Mouse (Mus musculus): ENCODE data around the gene Olfr881. TPM values are rescaled to one million over a fixed set of nuclear protein-coding genes. Genes with fewer than 3 reads are reported as not detected.

Gene Olfr881
- polyA plus RNA-seq (2016; fragmentation: Nextera tagmentation; extraction: Ambion mirVana) = not detected in 2 replicates

DNA sequence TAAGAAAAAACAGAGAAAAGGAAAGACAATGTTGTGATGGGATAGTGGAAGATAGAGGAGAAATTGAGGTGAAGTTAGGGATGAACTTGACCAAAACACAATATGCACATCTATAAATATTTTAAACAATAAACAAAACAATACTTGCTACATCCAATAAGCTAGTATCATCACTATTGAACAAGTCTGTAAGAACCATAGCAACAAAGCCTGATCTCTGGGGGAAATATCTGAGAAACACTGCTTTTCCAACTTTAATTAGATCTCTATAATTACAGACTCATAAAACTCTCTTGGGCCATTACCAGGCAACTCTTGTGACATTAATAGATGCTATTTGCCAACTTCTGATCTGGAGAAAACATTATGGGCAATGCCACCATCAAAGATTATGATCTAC is at the start of gene Olfr881:
Gene Olfr881 (plus strand): TSS at position 301 of the 400 bp plus-strand sequence.
- no peak within 1 kb of the TSS for H3K27ac ChIP-seq
- no peak for ATAC-seq

DNA sequence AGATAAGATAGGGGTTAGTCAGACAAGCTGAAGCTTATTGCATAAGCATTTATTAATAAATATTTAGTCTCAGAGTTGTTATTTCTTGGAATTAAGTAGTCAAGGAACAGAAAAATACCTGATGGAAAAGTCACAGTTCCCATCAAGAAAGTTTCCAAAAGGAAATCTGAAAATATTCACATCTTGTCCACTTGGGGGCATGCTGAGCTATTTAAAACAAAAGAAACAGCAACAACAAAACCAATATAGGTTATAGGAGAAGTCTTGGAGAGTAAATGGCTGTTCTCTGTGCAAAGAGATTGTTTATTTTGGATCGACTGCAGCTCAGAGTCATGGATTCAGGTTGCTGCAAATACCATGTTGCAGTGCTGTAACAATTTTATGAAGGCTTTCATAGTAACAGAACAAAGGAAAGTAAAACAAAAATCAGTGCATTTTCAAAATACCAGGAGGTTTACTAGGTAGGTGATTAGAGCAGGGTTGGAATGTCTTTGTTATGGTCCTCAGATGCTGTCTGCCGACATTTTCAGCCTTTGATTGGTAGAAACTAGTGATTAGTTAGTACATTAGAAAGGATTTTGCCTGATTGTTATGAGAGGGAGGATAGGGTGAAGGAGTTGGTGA is 7.1 kb downstream of the Olfr881 start:
- Histone ChIP-seq H3K27ac (no peak overlapping the region), H3K27me3 (replicated peaks) (no peaks in the 10 kb centered on the region), H3K4me2 (no peak overlapping the region), H3K36me3 (no peaks in the 10 kb centered on the region), H3K9ac (no peak overlapping the region), H3K4me1 (no peaks in the 10 kb centered on the region), H3K9me3 (replicated peaks) (no peaks in the 10 kb centered on the region), H3K4me3 (no peak overlapping the region)
- no peak for ATAC-seq
- 20% methylated on average over 2 of the region's 2 CpGs for WGBS (ENCODE audit: insufficient replicate concordance)

More for the DNA sequence above, at the start of gene Olfr881:
- H3K36me3 ChIP-seq = no peaks in the 10 kb centered on the region
- no peak within 1 kb of the TSS for H3K9ac ChIP-seq
- H3K9me3 ChIP-seq (replicated peaks) = no peaks in the 10 kb centered on the region
- no peak within 1 kb of the TSS for H3K4me2 ChIP-seq
- H3K4me3 ChIP-seq = no peak within 1 kb of the TSS
- H3K27me3 ChIP-seq (replicated peaks) = no peaks in the 10 kb centered on the region
- no peaks in the 10 kb centered on the region for H3K4me1 ChIP-seq

GRCm38 (mm10) chr9:38000021-38000420 is 8.4 kb downstream of the Olfr881 start:
- H3K27ac ChIP-seq = no peak overlapping the region
- no peaks in the 10 kb centered on the region for H3K4me1 ChIP-seq
- WGBS (ENCODE audit: insufficient replicate concordance) = 27% methylated on average over 1 of the region's 1 CpGs
- ATAC-seq = no peak
- H3K4me3 ChIP-seq = no peak overlapping the region
- no peaks in the 10 kb centered on the region for H3K9me3 ChIP-seq (replicated peaks)
- H3K27me3 ChIP-seq (replicated peaks) = no peaks in the 10 kb centered on the region
- H3K36me3 ChIP-seq = no peaks in the 10 kb centered on the region
- H3K4me2 ChIP-seq = no peak overlapping the region
- H3K9ac ChIP-seq = no peak overlapping the region

DNA sequence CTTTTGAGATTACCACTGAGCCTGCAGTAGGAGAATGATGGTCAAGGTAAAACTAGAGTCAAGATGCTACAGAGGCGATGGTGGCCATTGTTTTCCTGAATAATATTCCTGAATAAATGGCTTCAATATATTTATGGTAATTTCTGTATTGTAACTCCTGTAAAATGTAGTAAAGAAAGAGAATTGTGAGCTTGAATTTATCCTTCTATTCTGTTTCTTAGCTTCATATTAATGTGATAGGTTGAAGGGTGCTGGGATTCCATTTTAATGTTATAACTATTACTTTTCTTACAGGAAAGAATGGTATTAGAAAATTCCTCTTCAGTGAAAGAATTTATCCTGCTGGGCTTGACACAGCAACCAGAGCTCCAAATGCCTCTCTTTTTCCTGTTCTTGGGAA is 33.9 kb downstream of the Olfr881 start, which contains the start of gene Olfr883:
Gene Olfr883 (plus strand): TSS at position 301 of the 400 bp plus-strand sequence.
- Histone ChIP-seq H3K9ac (no peak within 1 kb of the TSS), H3K27ac (no peak within 1 kb of the TSS), H3K4me1 (no peaks in the 10 kb centered on the region), H3K4me3 (no peak within 1 kb of the TSS), H3K36me3 (no peaks in the 10 kb centered on the region), H3K4me2 (no peak within 1 kb of the TSS), H3K27me3 (replicated peaks) (no peaks in the 10 kb centered on the region), H3K9me3 (replicated peaks) (no peaks in the 10 kb centered on the region)
- ATAC-seq = no peak
- 49% methylated on average over 1 of the region's 1 CpGs for WGBS (ENCODE audit: insufficient replicate concordance)

Other genes starting within 250 kb of the Olfr881 start
- not detected in 2 replicates for gene Olfr874, start 246.7 kb upstream of the Olfr881 start, polyA plus RNA-seq (2016; fragmentation: Nextera tagmentation; extraction: Ambion mirVana)
- not detected in 2 replicates for gene Olfr875, start 220.0 kb upstream of the Olfr881 start, polyA plus RNA-seq (2016; fragmentation: Nextera tagmentation; extraction: Ambion mirVana)
- not detected in 2 replicates for gene Olfr876, start 188.8 kb upstream of the Olfr881 start, polyA plus RNA-seq (2016; fragmentation: Nextera tagmentation; extraction: Ambion mirVana)
- gene Olfr877, start 137.6 kb upstream of the Olfr881 start, polyA plus RNA-seq (2016; fragmentation: Nextera tagmentation; extraction: Ambion mirVana) = not detected in 2 replicates
- not detected in 2 replicates for gene Olfr145, start 95.1 kb upstream of the Olfr881 start, polyA plus RNA-seq (2016; fragmentation: Nextera tagmentation; extraction: Ambion mirVana)
- not detected in 2 replicates for gene Olfr878, start 74.0 kb upstream of the Olfr881 start, polyA plus RNA-seq (2016; fragmentation: Nextera tagmentation; extraction: Ambion mirVana)
- not detected in 2 replicates for gene Olfr883, start 34.0 kb downstream of the Olfr881 start, polyA plus RNA-seq (2016; fragmentation: Nextera tagmentation; extraction: Ambion mirVana)
- not detected in 2 replicates for gene Olfr884, start 54.7 kb downstream of the Olfr881 start, polyA plus RNA-seq (2016; fragmentation: Nextera tagmentation; extraction: Ambion mirVana)
- gene Olfr885, start 69.5 kb downstream of the Olfr881 start, polyA plus RNA-seq (2016; fragmentation: Nextera tagmentation; extraction: Ambion mirVana) = not detected in 2 replicates
- not detected in 2 replicates for gene Olfr887, start 92.2 kb downstream of the Olfr881 start, polyA plus RNA-seq (2016; fragmentation: Nextera tagmentation; extraction: Ambion mirVana)
- not detected in 2 replicates for gene Olfr888, start 116.3 kb downstream of the Olfr881 start, polyA plus RNA-seq (2016; fragmentation: Nextera tagmentation; extraction: Ambion mirVana)
- gene Olfr889, start 123.4 kb downstream of the Olfr881 start, polyA plus RNA-seq (2016; fragmentation: Nextera tagmentation; extraction: Ambion mirVana) = 0.25 and 0.32 TPM in 2 replicates
- gene Olfr890, start 150.7 kb downstream of the Olfr881 start, polyA plus RNA-seq (2016; fragmentation: Nextera tagmentation; extraction: Ambion mirVana) = not detected in 2 replicates
- not detected in 2 replicates for gene Olfr891, start 189.0 kb downstream of the Olfr881 start, polyA plus RNA-seq (2016; fragmentation: Nextera tagmentation; extraction: Ambion mirVana)
- gene Olfr893, start 216.5 kb downstream of the Olfr881 start, polyA plus RNA-seq (2016; fragmentation: Nextera tagmentation; extraction: Ambion mirVana) = not detected in 2 replicates
- gene Olfr894, start 226.2 kb downstream of the Olfr881 start, polyA plus RNA-seq (2016; fragmentation: Nextera tagmentation; extraction: Ambion mirVana) = not detected in 2 replicates

Measured in liver, embryonic 12.5 days (tissue).